Mouse (Mus musculus) 3T3-L1 (cell line): ENCODE data around the gene Gm38431.

Experiments
- DNase-seq: peaks from one replicate; pipeline ENCODE4 v3.0.0-alpha.2; 2015; ENCODE audit warnings: low read depth, low spot score

Gene Gm38431

GRCm38 (mm10) chr9:21091707-21092320 lies at the start of gene Gm38431, which contains the start of gene Raver1:
Gene Gm38431 (minus strand): TSS chr9:21091997.
Gene Raver1 (minus strand): TSS chr9:21092008.
- peak; percentile 99 for DNase-seq

- DNase-seq: peak; percentile 74
Measured at GRCm38 (mm10) chr9:21138386-21138785, 46.6 kb upstream of the Gm38431 start.

DNA sequence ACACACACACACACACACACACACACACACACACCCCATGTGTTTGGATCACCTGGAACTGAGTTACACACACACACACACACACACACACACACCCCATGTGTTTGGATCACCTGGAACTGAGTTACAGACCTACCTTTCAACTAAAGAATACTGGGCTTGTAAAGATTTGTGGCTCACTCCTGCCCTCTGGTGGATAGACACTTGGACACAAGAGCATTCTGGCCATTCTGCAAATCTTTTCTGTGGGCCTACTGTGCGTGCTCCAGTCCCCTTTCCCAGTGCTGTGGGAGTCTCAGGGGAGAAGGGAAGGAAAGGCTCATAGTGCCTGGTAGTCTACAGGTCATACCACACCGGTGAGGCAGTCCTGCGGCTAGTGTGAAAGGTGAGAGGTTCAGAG lies 45.4 kb upstream of the Gm38431 start:
- DNase-seq: peak; percentile 86

DNA sequence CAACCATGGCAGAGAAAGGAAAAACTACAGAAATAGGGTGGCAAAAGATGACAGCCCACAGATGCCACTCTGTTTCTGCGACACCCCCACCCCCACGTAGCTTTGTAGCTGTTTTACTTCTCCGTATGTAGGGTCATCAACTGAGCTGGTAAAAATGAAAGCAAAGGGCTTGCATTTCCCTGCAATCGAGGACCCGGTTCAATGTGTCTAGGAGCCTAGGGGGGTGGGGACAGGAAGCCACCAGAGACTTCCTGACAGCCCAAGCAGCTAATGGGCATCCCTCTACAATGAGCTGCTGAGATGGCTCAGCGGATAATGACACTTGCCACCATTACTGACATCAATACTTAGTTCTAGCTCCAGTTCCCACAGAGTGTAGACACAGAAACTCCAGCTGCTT lies 44.6 kb upstream of the Gm38431 start:
- no peak for DNase-seq

DNA sequence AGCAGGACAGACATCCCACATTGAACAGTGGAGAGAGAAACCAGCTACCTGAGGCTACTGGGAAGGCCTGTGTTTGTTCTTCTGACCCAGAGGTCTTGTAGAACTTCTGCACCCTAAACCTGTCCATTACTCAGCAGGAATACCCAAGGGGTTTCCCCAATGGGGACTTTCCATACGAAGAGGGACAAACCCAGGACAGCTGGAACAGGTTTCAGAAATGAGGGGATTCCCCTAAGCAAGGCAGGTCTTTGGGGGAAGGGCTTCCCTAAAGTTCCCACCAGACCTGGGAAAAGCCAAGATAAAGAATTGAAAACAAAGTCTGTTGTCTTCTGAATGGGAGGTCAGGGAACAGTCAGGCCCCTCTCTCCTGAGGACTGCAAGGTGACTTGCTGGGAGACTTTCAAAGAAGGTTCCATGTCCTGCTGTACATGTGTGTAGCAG lies 44.2 kb upstream of the Gm38431 start:
- DNase-seq: peak; percentile 66

- no peak for DNase-seq
Measured at GRCm38 (mm10) chr9:21135329-21135890, 43.6 kb upstream of the Gm38431 start.

- peak; percentile 96 for DNase-seq
Measured at GRCm38 (mm10) chr9:21134595-21135328, 43.0 kb upstream of the Gm38431 start.

- peak; percentile 48 for DNase-seq
Measured at GRCm38 (mm10) chr9:21133064-21133707, 41.4 kb upstream of the Gm38431 start.

- DNase-seq: no peak
Measured at GRCm38 (mm10) chr9:21132102-21132775, 40.4 kb upstream of the Gm38431 start.

DNA sequence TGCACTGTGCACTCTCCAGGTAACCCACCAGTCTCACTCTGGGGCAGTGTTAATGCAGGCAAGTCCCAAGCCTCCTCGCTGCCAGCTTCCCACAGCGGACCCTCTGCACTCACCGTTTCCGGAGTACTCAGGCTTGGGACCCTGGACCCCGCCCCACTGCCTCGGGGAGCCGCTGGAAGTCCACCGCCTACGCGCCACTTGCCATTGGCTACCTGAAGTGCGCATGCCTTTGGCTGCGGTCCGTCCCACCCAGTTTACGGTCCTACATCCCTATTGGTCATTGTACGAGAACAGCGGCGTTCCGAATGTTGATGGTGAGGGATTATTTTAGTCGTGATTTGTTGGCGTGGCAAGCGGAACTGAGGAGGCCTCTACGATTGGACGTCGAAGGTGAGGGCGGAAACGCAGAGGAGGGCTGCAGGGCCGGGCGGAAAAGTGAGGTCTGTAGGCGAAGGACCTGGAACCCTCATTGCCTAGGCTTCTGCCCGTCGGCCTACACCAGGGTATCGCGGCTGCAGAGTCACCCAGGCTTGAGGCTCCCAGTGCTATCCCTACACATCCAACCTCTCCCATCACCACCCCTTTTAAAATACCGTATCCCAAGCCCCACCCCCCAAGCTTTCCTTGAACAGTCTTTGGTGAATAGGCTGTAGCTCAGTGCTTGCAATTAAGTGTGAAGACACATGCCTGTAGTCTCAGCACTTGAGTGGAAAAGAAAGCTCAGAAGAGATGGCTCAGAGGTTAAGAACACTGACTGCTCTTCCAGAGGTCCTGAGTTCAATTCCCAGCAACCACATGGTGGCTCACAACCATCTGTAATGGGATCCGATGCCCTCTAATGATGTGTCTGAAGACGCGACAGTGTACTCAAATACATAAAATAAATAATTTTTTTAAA lies 39.5 kb upstream of the Gm38431 start, which contains the start of gene Tyk2:
TSS of gene Tyk2 (minus strand) at position 185 of the 898 bp plus-strand sequence.
- DNase-seq: peak; percentile 99

GRCm38 (mm10) chr9:21126259-21126627 lies 34.4 kb upstream of the Gm38431 start:
- peak; percentile 81 for DNase-seq

GRCm38 (mm10) chr9:21125502-21126258 lies 33.9 kb upstream of the Gm38431 start:
- DNase-seq: no peak

GRCm38 (mm10) chr9:21124837-21125236 lies 33.0 kb upstream of the Gm38431 start:
- no peak for DNase-seq

GRCm38 (mm10) chr9:21121483-21121882 lies 29.7 kb upstream of the Gm38431 start:
- DNase-seq: no peak

GRCm38 (mm10) chr9:21117073-21117472 lies 25.3 kb upstream of the Gm38431 start:
- no peak for DNase-seq

DNA sequence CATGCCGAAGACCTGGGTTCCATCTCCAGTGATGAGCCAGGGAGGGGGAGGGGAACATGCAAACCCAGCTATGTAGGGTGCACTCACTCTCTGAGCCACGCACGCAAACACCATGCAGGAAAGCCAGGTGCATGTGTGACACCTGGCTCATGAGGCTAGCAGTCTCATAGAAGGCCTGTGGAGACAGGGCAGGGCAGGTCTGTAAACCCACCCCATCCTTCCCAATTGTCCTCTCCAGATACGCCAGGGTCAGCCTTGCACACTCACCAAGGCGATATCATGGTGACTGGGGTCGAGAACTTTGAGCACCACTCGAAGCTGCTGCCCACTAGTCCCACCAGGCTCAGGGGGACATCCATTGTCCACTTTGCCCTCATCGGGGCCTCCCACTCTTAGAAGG lies 23.3 kb upstream of the Gm38431 start:
- DNase-seq: no peak

DNA sequence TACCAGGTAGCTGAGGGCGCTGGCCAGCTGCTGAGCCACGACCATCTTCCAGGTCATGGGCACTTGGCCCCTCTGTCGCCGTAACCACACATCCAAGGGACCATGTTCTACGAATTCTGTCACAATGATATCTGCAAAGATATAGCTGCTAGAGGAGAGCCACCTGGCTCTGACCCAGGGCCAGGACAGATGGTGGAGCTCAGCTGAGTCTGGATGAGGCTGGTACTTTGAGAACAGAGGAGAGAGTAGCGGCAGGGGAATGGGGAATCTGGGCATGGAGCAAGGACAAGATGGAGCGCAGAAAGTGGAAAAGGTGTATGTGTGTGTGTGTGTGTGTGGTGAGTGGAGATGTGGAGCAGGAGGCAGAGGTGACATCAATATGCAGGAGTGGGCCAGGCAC lies 22.4 kb upstream of the Gm38431 start:
- no peak for DNase-seq

GRCm38 (mm10) chr9:21113751-21114150 lies 22.0 kb upstream of the Gm38431 start:
- no peak for DNase-seq

DNA sequence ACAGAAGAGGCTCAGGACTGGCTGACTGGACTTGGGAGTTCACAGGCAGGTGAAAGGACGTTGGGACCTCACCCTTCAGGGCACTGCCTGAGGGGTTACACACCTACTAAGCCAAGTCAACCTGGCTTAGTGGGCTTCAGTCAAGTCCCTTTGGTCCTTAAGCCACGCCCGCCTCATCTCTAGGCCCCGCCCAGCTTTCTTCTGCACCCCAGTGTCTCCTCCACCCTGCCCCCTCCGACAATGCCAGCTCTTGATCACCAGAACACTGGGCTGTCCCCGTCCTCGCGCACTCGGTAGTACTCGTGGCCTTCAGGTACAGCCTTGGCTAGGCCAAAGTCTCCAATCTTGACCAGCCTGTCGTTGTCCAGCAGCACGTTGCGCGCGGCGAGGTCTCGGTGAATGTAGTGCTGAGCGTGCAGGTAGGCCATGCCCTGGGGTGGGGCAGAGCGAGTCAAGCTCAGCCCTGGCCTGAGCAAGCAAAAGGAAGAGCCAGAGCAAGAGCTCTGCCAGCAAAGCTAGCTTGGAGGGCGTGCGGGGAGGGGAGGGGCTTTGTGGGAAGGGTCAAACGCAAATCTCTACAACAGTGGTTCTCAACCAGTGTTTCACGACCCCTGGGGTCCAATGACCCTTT lies 15.9 kb upstream of the Gm38431 start:
- no peak for DNase-seq
